Mouse (Mus musculus): ENCODE data around the gene Usp37.

DNA sequence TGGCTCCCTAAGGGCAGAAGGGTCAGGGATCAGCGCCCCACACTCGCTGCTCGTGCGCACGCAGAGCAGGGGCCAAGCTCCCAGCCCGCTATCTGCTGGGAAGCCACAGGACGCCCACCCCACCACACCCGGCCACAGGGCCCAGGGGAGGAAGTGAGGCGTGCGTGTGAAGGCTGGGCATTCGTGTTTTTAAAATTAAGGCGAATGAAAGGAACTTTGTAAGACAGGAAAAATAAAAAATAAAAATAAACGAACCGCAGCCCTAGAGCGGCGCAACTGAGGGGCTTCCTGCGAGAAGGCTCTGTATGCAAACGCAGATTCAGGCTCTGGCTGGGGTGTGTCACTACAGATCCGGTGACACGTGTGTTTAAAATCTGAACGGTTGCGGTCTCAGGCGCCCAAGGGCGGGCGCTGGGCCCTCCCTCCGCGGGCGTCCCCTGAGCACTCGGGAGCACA is 154.2 kb downstream of the Usp37 start:
- TF ChIP-seq CTCF (IDR thresholded peaks at IDR 0.05) (no peak), EP300 (IDR thresholded peaks at IDR 0.05) (no peak)

Measured in lung, postnatal 0 days (tissue).